21 mouse cellular contexts compared by ENCODE assay signal in the genomic region with DNA sequence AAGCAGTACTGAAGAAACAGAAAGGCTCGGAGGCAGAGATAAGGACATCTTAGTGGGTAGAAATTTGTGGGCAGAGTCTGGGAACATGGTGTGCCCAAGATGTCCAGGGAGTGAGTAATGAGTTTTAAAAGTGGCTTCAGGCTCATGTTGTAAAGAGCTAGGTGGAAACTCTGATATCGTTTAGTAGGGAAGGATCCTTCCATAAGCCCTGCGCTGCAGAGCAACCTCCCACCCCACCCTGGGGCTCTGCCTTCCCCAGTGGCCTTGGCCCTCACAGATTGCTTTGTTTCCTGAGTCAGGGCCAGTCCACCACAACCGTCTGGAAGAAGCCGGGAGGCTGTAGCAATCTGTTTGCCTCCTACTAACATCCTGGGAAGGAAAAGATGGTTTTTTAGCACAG. TPM values are rescaled to one million over a fixed set of nuclear protein-coding genes. Genes with fewer than 3 reads are reported as not detected.
A peak's percentile ranks its signal among the peaks of the same experiment; 100 is the strongest.
DNase-seq lines count a peak whose midpoint lies in the region; ATAC-seq and TF ChIP-seq lines count a peak whose summit lies in the region.
"Had no signal": no experiment of that assay in that cellular context is flagged by ENCODE, and none has a peak within 500 bp of the region (broad histone marks: within the 10 kb centered on the region; RNA-seq: fewer than 3 reads in every experiment).

No protein-coding gene starts in this region.

- no peak for TF ChIP-seq POLR2A in MEL (IDR thresholded peaks at IDR 0.05; ENCODE audit: control insufficient read depth in 1 of 2, insufficient read depth in 1 of 2, low read depth in 1 of 2, low read length in 2 of 2, poor library complexity in 1 of 2)
- no peak for TF ChIP-seq POLR2A in cortical plate, adult 2 months (IDR thresholded peaks at IDR 0.05; ENCODE audit: extremely low read depth, insufficient read depth, low read length)

- no peaks in the 10 kb centered on the region for H3K9me3 ChIP-seq in MEL (replicated peaks; ENCODE audit: insufficient read depth, low read length)
- H3K9me3 ChIP-seq: embryonic facial prominence, embryonic 12.5 days; hindbrain, embryonic 13.5 days; liver, embryonic 15.5 days had no signal

- peak; percentile 4 to 31; a peak in 1 of 4 replicates for TF ChIP-seq EP300 in MEL (IDR thresholded peaks at IDR 0.05; ENCODE audit: low read depth in 1 of 2, low read length in 2 of 2)

- no peak for TF ChIP-seq CTCF in left cerebral cortex, adult 2 months (IDR thresholded peaks at IDR 0.05)
- no peak for TF ChIP-seq CTCF in MEL (IDR thresholded peaks at IDR 0.05 in 2 of 3, conservative IDR thresholded peaks at IDR 0.05 in 1 of 3; ENCODE audit: control insufficient read depth in 1 of 3, insufficient read depth in 1 of 3, low read depth in 2 of 3, low read length in 3 of 3, poor library complexity in 1 of 3, severe bottlenecking in 1 of 3)
- TF ChIP-seq CTCF in cortical plate, adult 2 months (IDR thresholded peaks at IDR 0.05; ENCODE audit: extremely low read depth, insufficient read depth, low read length) = no peak

- peaks cover 10 to 35% of the 10 kb centered on the region in 2 experiments for H3K4me1 ChIP-seq in MEL (ENCODE audit: control insufficient read depth in 1 of 2, insufficient read depth in 2 of 2, low read length in 2 of 2)
- H3K4me1 ChIP-seq in cortical plate, adult 2 months (ENCODE audit: control insufficient read depth, insufficient read depth, low read length) = peaks cover 9% of the 10 kb centered on the region

- 0 out of 4 replicates have a peak, but pooled peaks cover 0 to 2% of the 10 kb centered on the region in 2 experiments for H3K27me3 ChIP-seq in MEL (ENCODE audit: control insufficient read depth in 1 of 2, insufficient read depth in 2 of 2, low read length in 2 of 2)
- H3K27me3 ChIP-seq: embryonic facial prominence, embryonic 12.5 days; hindbrain, embryonic 13.5 days had no signal

- peak overlapping the region; percentile 82 for H3K27ac ChIP-seq in left cerebral cortex, adult 2 months
- H3K27ac ChIP-seq in MEL (ENCODE audit: control insufficient read depth, low read depth, low read length) = no peak overlapping the region
- H3K27ac ChIP-seq in cortical plate, adult 2 months (ENCODE audit: insufficient read depth, low read length) = peak overlapping the region; percentile 43; the same call in 1 of the 2 replicates
- H3K27ac ChIP-seq: embryonic facial prominence, embryonic 12.5 days; hindbrain, embryonic 13.5 days; liver, embryonic 15.5 days had no signal

- intact Hi-C loops in left cerebral cortex, adult 2 months (cut with DNase I) = loop anchor here (1.0 to 2.0 kb wide), 2 partner anchors 15 to 24 kb away; no protein-coding TSS in a partner anchor

- H3K4me3 ChIP-seq in left cerebral cortex, adult 2 months = no peak overlapping the region
- H3K4me3 ChIP-seq in MEL (ENCODE audit: control insufficient read depth in 1 of 2, insufficient read depth in 1 of 2, low read depth in 2 of 2, low read length in 2 of 2) = no peak overlapping the region
- no peak overlapping the region for H3K4me3 ChIP-seq in cortical plate, adult 2 months (ENCODE audit: insufficient read depth, low read length)
- H3K4me3 ChIP-seq: embryonic facial prominence, embryonic 12.5 days; erythroblast, embryonic 14.5 days; hindbrain, embryonic 13.5 days; liver, embryonic 15.5 days; myocyte had no signal

- peaks cover 0 to 21% of the 10 kb centered on the region in 2 experiments; a peak in 3 of 4 replicates for H3K36me3 ChIP-seq in MEL (ENCODE audit: control insufficient read depth in 1 of 2, insufficient read depth in 2 of 2, low read length in 2 of 2)
- H3K36me3 ChIP-seq: embryonic facial prominence, embryonic 12.5 days; hindbrain, embryonic 13.5 days; liver, embryonic 15.5 days had no signal

- peak; percentile 46 for DNase-seq in adrenal gland, postnatal 10 days
- no peak for DNase-seq in adrenal gland, adult 18-20 months (ENCODE audit: low spot score in 2 of 2)
- no peak for DNase-seq in left cerebral cortex, adult 2 months (ENCODE audit: extremely low spot score in 1 of 2, low spot score in 2 of 2)
- no peak for DNase-seq in left cerebral cortex, adult 9 months (ENCODE audit: low spot score in 2 of 2)
- peak; percentile 34 for DNase-seq in MEL (ENCODE audit: low read depth, low spot score)
- DNase-seq in Muller cell, postnatal 12 days (ENCODE audit: inconsistent ontology term) = no peak
- DNase-seq: cerebellum, adult 9-10 months; heart, postnatal 10 days; kidney, postnatal 36 days; midbrain, embryonic 14.5 days; retina, postnatal 1 day; thymus, adult 2 months had no signal

- no peak for TF ChIP-seq RAD21 in MEL (IDR thresholded peaks at IDR 0.05; ENCODE audit: low read depth, low read length)

- H3K9ac ChIP-seq in MEL (ENCODE audit: control insufficient read depth, low read depth, low read length, poor library complexity, severe bottlenecking) = no peak overlapping the region
- H3K9ac ChIP-seq: embryonic facial prominence, embryonic 12.5 days; hindbrain, embryonic 13.5 days; liver, embryonic 15.5 days had no signal

- ATAC-seq in CD4-positive, CD25-positive, alpha-beta regulatory T cell, adult 4 months = no peak
- ATAC-seq: forebrain, embryonic 14.5 days; lung, postnatal 0 days had no signal

- peaks cover 21% of the 10 kb centered on the region for H3K79me2 ChIP-seq in MEL (ENCODE audit: control insufficient read depth, insufficient read depth, low read length, poor library complexity)

TF ChIP-seq in MEL, 35 proteins besides CTCF, POLR2A, EP300 and RAD21:
- TF ChIP-seq POLR2AphosphoS2 (IDR thresholded peaks at IDR 0.05; ENCODE audit: low read length) (no peak), BHLHE40 (IDR thresholded peaks at IDR 0.05; ENCODE audit: borderline replicate concordance, low read depth, low read length) (no peak), ZNF384 (IDR thresholded peaks at IDR 0.05; ENCODE audit: low read depth, low read length) (0 out of 2 replicates have a peak, but pooled peaks have one; percentile 26), ZMIZ1 (IDR thresholded peaks at IDR 0.05; ENCODE audit: low read depth, low read length) (no peak), ELF1 (IDR thresholded peaks at IDR 0.05; ENCODE audit: low read depth, low read length) (no peak), TCF12 (IDR thresholded peaks at IDR 0.05; ENCODE audit: low read depth, low read length) (peak; percentile 39; the same call in 1 of the 2 replicates), UBTF (IDR thresholded peaks at IDR 0.05; ENCODE audit: borderline replicate concordance, insufficient read depth, low read depth, low read length) (no peak), GATA1 (IDR thresholded peaks at IDR 0.05; ENCODE audit: low read depth, low read length) (0 out of 2 replicates have a peak, but pooled peaks have one; percentile 24), NRF1 (IDR thresholded peaks at IDR 0.05; ENCODE audit: insufficient read depth, low read depth, low read length, poor library complexity, severe bottlenecking) (no peak), TBP (IDR thresholded peaks at IDR 0.05; ENCODE audit: low read depth, low read length) (no peak), E2F4 (IDR thresholded peaks at IDR 0.05; ENCODE audit: borderline replicate concordance, low read depth, low read length) (no peak)

RNA-seq across cellular contexts. Expression of a gene that starts 3.0 kb away (rescaled TPM):
- 100 to 1,000 TPM; 137 to 144 TPM for total RNA-seq in adrenal gland, postnatal 10 days (2021)
- total RNA-seq in adrenal gland, adult 18-20 months (2021) = 100 to 1,000 TPM; 183 to 185 TPM
- total RNA-seq in left cerebral cortex, adult 2 months (2021) = 1,000 to 10,000 TPM; 1,061 to 1,220 TPM
- total RNA-seq in MEL (2012; rRNA removed) = 80.0 and 91.5 TPM in 2 replicates
- polyA plus RNA-seq in MEL (2012; ENCODE audit: insufficient read depth in 1 of 2, insufficient read length in 2 of 2, low read depth in 1 of 2, low replicate concordance in 2 of 2, missing spikeins in 1 of 2) = 100 to 1,000 TPM in 1 of 2 experiments, not detected in 1; 312 TPM
- 1,599 and 1,684 TPM in 2 replicates for polyA plus RNA-seq in cortical plate, adult 2 months (2012; rRNA removed)
- polyA plus RNA-seq in CD4-positive, CD25-positive, alpha-beta regulatory T cell, adult 4 months (2017; shearing (Covaris generic)) = 100 to 1,000 TPM; 192 to 194 TPM

Comparison
In these comparisons a context has a peak if more than half of its experiments do, and no peak if none do; other contexts are left out.
1. DNase-seq: peak in adrenal gland, postnatal 10 days (single experiment) and MEL (single experiment); none in adrenal gland, adult 18-20 months (0 of 2), left cerebral cortex, adult 2 months (0 of 2), left cerebral cortex, adult 9 months (0 of 2) and Muller cell, postnatal 12 days (single experiment).
2. RNA of a gene that starts 3.0 kb away (total RNA-seq): 1,061 to 1,220 TPM in left cerebral cortex, adult 2 months; 183 to 185 TPM in adrenal gland, adult 18-20 months, 137 to 144 TPM in adrenal gland, postnatal 10 days and 80.0 to 91.5 TPM in MEL; every median in the first group is over 4 times any median in the second.